Mouse (Mus musculus): ENCODE results near the gene 2010111I01Rik.

The 2010111I01Rik gene

DNA sequence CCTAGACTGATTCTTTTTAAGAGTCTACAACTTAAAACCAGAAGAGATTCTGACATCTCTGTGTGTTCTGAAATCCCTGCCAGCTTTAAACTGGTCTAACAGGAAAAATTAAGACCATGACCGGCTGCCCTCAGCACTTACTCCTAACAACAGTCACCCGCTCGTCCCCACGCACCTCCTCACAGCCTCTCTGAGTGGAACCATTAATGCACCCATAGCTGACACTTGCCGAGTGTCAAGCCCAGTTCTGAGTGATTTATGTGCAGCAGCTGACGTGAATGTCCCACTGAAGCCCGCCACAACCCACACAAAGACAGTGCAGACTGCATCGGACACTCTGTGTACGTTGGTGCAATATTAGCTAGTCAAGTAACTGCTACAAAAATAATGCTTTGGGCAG is 280.5 kb downstream of the 2010111I01Rik start:
- no peak for DNase-seq (ENCODE audit: low spot score)

GRCm38 (mm10) chr13:63245812-63246211 is 281.1 kb downstream of the 2010111I01Rik start:
- no peak for DNase-seq (ENCODE audit: low spot score)

DNA sequence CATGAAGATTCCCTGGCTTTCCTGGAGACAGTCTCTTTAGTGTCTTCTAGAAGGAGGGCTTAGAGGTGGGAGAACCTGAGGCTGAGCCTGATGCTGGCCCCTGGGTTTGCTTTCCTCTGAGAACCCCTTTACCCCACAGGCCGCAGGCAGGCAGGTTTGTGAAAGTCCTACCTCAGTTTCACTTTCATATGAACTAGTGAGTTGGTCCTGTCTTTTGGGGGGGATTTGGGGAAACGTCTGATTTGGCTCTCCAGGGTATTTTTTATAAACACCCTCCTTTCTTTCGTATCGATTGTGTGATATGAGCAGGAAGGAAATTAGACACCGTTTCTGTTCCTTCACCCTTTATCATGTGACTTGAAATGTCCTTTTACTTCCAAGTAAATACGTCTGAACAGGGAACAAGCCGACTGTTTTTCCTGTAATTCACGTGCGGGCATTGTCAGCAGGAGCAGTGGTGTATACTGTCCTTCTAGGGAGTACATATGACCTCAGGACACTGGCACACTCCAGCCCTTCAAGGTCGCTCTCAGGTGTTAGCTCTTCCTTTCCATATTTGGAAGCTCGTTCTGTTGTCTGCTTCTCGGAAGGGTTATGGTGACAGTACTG is 281.7 kb downstream of the 2010111I01Rik start:
- no peak for DNase-seq (ENCODE audit: low spot score)

GRCm38 (mm10) chr13:63247041-63247440 is 282.3 kb downstream of the 2010111I01Rik start:
- DNase-seq (ENCODE audit: low spot score): no peak

DNA sequence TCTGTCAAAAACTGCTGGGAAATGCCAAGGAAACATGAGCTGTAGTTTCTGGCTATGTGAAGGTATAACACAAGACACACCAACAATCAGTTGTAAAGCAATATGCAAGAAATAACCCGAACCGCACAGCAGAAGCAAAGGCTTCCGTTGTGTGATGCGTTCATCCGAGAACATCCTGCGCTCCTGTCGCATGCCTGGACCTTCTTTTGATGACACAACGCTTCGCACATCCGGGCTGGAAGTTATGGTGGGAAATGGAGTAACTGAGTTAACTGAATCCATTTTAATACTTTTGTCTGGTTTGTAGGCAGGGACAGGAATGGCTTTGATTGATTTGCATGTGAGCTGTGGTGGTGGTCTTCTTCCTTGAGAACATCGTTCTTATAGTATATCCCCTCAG is 282.9 kb downstream of the 2010111I01Rik start:
- no peak for DNase-seq (ENCODE audit: low spot score)

DNA sequence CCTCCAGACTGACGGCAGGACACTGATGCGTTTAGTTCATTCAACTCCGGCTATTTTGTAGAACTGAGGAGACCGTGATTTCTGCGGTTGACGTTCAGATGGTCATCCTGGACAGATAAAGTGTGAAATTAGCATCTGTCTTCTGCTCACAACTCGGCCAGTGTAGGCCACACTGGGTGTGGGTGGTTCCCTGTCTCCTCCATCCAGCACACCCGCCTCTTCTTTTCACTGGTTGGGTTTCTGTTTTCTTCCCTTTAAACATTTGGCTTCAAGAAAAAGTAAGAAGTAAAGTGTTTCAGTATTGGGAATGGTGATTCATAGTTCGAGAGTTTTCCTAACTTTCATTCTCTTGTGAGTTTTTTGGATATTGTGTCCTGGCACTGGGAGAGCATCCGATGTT is 283.6 kb downstream of the 2010111I01Rik start:
- DNase-seq (ENCODE audit: low spot score): no peak

DNA sequence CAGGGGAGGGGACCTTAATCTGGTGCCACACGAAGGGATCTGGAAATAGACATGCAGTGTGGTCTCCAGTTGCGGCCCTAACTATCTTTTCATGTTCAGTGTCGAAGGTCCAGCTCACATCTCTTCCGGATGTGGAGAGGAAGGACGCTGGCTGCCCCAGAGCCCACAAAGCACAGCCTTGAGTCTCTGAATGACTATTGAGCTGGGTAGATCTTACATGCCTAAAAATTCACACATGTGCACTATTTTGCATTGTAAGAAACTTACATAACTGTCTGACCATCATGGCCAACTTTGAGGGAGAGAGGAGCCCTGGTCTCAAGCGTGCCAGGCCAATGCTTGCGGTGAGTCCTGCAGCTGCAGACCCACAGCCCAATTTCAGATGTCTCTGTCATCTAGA is 284.5 kb downstream of the 2010111I01Rik start:
- no peak for DNase-seq (ENCODE audit: low spot score)

DNA sequence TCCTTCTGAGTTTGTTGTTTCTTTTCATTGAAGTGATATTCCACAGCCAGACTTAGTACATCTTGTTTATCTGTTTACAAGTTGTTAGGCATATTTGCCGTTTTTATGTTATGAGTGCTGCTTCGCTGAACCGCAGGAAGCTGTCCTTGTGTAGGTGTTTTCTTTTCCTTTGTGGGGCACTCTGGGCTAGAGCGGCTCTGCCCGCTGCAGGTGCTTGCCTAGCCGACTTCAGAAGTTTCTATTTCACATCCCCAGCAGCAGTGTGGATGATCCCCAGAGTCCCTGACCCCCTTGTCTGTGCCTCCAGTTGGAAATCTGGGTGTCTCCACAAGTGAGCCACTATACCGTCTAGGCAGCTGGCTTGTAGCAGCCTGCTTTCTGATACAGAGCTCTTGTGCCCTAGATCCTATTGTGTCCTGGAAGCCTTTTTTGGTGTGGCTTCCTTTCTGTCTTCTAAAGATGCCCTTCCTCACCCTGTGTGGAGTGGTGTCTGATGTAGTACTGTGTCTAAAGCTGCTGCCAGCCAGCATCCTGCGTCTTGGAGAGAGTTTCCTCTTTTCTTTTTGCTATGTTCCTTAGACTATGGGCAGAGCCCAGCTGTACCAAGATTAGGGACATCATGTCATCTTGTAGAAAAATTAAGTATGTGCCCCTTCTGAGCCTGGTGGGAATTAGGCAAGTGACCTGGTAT is 285.2 kb downstream of the 2010111I01Rik start:
- DNase-seq (ENCODE audit: low spot score): no peak

DNA sequence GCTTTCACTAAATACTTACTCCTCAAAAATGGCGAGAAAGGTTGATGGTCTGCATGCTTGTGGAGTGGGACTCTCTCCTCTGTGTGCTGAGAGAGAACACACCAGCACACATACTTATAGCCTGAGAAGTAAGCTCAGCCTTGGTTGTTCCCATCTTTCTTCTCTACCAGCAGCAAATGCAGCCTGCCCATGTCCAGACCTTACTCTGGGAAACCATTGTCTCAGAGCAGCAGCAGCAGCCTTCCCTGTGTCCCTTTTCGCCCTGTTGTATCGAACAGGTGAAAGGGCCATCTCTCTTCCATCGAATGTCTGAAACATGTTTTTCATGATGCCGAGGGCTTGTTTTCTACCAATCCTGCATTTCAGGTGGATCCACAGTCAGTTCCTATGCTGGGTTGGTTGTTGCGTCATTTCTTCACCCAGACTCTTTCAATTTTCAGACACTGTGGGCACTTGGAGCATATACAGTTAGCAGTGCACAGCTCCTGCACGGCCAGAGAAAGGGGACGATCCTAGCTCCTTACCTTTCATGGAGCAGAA is 285.8 kb downstream of the 2010111I01Rik start:
- no peak for DNase-seq (ENCODE audit: low spot score)

DNA sequence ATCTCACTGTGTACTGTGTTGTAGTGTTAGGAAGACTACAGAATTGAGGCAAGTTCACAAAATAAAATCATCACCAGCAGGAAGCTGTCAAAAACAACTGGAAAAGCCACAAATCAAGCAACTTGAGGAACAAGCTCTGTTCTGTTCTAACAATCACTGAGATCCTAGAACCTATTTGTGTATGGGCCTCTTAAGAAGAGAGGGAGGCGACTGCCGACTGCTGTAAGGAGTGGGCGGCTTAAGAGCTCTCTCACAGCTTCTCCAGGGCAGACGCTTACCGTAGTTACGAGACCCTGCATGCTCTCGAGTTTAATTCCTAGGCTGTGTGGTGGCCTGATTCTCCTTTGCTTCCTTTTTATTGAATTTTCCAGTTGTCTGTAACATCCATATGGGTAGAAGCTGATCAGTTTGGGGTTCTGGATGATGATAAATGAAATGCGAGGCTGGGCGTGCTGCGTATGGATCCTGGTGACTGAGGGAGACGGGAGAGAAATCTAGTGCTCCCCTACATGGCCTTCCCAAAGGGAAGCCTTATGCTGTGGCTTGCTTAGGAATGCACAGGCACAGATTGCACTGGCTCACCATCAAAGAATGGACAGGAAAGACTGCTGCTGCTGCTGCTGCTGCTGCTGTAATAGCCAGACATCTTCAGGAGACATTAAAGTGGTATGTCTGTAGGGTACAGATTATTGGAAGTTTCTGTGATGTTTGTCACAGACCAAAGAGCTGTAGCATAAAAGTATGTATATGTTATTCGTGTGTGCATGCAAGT is 286.6 kb downstream of the 2010111I01Rik start:
- DNase-seq (ENCODE audit: low spot score): no peak

DNA sequence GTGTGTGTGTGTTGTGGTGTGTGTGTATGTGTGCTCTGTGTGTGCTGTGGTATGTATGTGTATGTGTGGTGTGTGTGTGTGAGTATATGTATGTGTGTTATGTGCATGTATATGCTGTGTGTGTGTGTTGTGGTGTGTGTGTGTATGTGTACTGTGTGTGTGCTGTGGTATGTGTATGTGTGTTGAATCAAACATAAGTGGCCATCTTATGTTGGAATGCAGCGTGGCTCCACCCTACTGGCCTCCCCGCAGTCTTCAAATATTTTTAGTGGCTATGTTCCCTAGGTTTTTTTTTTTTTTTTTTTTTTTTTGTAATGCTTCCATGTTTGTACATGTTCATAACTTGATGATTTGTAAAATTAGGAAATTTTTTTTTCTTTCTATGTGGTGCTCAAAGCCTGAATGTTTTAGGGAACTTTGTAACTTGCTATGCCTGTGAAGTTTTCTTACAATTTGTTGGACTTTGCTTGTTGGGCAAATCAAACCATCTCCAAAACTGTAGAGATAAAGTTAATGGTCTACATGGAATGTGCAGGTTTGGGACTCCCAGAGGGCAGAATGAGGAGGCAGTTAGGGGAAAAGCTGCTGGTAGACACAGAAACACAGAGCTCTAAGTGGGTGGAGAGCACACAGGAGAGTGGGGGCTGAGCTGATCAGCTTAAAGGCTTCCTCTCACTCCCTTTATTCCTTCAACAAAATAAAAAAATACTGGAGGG is 287.8 kb downstream of the 2010111I01Rik start:
- no peak for DNase-seq (ENCODE audit: low spot score)

DNA sequence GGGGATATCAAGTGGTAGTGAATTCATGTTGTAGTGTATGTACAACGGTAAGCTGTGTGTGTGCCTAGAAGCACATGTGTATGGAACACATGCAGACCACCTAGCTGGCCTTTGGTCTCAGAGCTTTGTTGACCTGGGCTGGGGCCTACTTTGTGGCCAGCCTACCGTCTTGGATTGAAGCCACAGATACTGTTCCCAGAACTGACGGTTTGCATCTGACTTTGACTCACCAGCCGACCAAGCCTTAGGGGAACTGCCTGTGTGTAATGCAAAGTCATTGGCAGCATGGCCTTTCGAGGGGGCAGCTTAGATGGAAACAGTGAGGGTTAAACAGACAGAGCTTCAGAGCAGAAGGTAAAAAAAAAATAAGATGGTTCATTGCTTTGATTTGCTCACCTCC is 288.5 kb downstream of the 2010111I01Rik start:
- DNase-seq (ENCODE audit: low spot score): no peak

GRCm38 (mm10) chr13:63253886-63254636 is 289.4 kb downstream of the 2010111I01Rik start:
- no peak for DNase-seq (ENCODE audit: low spot score)

DNA sequence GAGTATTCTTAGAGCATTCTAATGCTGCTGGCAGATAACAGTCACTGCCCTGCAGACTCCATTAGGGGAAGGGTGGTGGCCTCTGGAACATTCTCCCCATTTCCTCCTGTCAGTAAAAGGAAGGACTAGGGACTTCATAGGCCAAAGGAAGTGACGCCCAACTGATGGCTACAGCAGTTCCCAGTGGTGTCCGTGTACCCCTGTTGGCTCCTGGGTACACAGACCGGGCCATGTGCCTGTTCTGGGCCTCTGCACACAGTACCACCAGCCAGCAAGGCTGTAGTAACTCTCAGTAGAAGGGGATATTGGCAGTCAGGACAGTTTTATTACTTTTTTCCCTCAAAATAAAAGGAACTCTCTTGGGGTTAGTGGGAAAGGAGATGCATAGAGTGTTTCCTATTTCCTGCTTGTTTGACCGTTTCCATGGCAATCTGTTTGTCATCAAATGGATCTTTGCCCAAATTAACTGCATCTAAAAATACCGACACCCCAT is 290.9 kb downstream of the 2010111I01Rik start:
- DNase-seq (ENCODE audit: low spot score): no peak

DNA sequence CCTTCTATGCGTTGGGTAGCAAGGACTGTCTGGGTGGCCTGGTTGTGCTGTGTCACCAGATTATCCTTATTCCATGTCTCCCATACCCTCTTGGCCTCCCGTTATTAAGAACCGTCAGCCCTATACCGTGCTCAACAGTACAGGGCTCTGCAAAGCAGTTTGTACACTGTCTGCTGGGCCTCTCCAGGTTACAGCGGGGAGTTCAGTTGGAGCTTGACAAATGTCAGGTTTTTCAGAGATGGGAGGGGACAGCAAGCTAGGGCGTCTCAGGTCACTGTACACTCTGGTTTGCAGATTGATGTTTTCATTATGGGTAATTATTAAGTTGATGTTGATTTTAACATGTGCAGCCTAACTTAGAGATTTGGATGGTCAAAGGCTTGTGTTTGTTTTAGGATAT is 291.5 kb downstream of the 2010111I01Rik start:
- DNase-seq (ENCODE audit: low spot score): no peak

DNA sequence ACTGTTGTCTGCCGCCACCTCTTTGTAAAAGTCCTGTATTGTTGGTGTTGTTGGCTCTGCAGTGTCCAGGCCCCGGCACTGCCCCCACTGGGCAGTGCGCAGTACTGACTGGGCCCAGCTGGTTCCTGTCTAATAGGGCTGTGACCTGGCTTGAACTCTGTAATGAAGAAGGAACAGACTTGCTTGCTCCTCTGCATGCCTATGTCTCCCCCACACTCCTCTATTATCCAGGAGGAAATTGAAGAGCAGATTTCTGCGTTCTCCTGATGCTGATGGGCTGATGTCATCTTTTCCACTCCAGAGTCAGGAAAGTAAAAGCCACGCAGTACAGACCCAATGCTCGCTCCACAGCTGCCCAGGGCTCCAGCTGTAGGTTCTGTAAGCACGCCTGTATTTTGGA is 292.1 kb downstream of the 2010111I01Rik start:
- DNase-seq (ENCODE audit: low spot score): no peak

GRCm38 (mm10) chr13:63258167-63258582 is 293.5 kb downstream of the 2010111I01Rik start:
- no peak for DNase-seq (ENCODE audit: low spot score)

- DNase-seq (ENCODE audit: low spot score): no peak
Measured at GRCm38 (mm10) chr13:63258671-63259070, 294.0 kb downstream of the 2010111I01Rik start.

- no peak for DNase-seq (ENCODE audit: low spot score)
Measured at GRCm38 (mm10) chr13:63260133-63260532, 295.4 kb downstream of the 2010111I01Rik start.

DNA sequence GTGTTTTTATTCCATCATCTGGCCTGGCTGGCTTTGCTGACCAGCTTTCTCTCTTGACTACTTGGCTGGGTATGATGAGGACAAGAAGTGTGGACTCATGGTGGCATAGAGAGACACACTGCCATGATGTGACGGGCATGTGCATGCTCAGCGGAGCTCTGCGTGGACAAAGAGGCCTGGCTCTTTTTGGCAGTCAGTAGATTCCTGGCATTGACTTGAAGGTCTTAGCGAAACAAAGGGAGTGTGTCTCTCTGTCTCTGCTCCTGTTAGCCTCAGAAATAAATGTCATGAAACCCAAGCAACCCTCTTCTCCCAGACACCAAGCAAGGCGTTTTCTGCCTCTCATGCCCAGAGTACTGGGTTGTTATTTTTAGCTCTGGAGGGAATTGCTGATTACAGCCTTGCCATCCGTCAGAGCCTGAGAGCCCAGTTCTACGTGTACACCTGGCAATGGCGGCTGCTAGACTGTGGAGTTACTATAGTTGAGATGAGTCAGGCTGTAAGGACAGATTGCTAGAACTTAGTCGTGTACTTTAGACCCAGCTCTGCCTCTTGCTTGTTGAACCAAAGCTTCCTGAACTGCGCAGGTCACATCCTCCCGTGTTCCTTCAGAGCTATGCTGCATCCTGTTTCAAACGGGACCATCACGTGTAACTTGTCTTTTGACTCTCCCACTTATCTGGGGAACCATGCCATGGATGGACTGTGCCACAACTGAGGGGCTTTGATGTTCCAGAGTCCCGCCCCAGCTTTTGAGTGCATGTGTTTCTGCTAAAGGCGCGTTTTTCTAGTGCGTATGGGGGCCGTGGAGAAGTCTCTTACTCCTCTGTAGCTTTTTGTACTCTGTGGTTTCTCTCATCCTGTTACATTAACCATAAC is 296.3 kb downstream of the 2010111I01Rik start:
- no peak for DNase-seq (ENCODE audit: low spot score)

All from urinary bladder, postnatal 10 days (tissue).